Mouse (Mus musculus) spleen, postnatal 4 days (tissue): ENCODE data around the gene Cfap100.
A peak's percentile ranks its signal among the peaks of the same experiment; 100 is the strongest.

Experiments used
- DNase-seq, 2 experiments: peaks; one replicate each; pipeline ENCODE4 v3.0.0; 2022; ENCODE audit warnings: low spot score in 2 of 2

The Cfap100 gene

GRCm38 (mm10) chr6:90381465-90381864, 47.1 kb downstream of the Cfap100 start:
- no peak for DNase-seq

- no peak for DNase-seq
Measured at GRCm38 (mm10) chr6:90377708-90378107, 50.9 kb downstream of the Cfap100 start.

GRCm38 (mm10) chr6:90374647-90375046, 54.0 kb downstream of the Cfap100 start:
- peak; percentile 62 to 68 for DNase-seq

- peak; percentile 26 to 76 for DNase-seq
Measured at GRCm38 (mm10) chr6:90369725-90370553, 58.7 kb downstream of the Cfap100 start.

- DNase-seq = peak; percentile 96 to 98
Measured at GRCm38 (mm10) chr6:90368976-90369724, 59.4 kb downstream of the Cfap100 start, which contains the start of gene Zxdc. Zxdc (plus strand) TSS chr6:90369492.

- no peak for DNase-seq
Measured at GRCm38 (mm10) chr6:90363301-90363700, 65.3 kb downstream of the Cfap100 start.

GRCm38 (mm10) chr6:90360922-90361614, 67.5 kb downstream of the Cfap100 start:
- DNase-seq = no peak

- DNase-seq = no peak
Measured at GRCm38 (mm10) chr6:90360024-90360781, 68.4 kb downstream of the Cfap100 start.

- DNase-seq = no peak
Measured at GRCm38 (mm10) chr6:90359445-90359844, 69.2 kb downstream of the Cfap100 start.

GRCm38 (mm10) chr6:90358142-90358541, 70.5 kb downstream of the Cfap100 start:
- DNase-seq = no peak
